Mouse (Mus musculus) spleen, adult 2 months (tissue): ENCODE data around the gene Fam117a. TPM values are rescaled to one million over a fixed set of nuclear protein-coding genes. Genes with fewer than 3 reads are reported as not detected.
"Not testable (repeated sequence)": the region's sequence is repeated elsewhere in the genome, so short reads cannot be mapped to it uniquely, and the experiment has no call there.

ENCODE experiments used
- DNase-seq, 2 experiments: peaks; one replicate each; pipeline versions ENCODE4 v3.0.0 to v3.0.0-alpha.2; 2012 to 2021; ENCODE audit warnings: low spot score in 2 of 2, low read depth in 1 of 2
- H3K27ac ChIP-seq: fragments of 200-500 bp; 2 replicates; pipeline ENCODE4 v1.5.1; 2012; ENCODE audit warnings: low read length, inconsistent platforms; ENCODE audit not compliant: insufficient read depth
- H3K27me3 ChIP-seq: fragments of 200-500 bp; 2 replicates; pipeline ENCODE4 v1.6.1; 2012; ENCODE audit warnings: mild to moderate bottlenecking, moderate library complexity, low read length, inconsistent platforms; ENCODE audit not compliant: control insufficient read depth, insufficient read depth
- H3K36me3 ChIP-seq: fragments of 200-500 bp; 2 replicates; pipeline ENCODE4 v1.6.1; 2012; ENCODE audit warnings: mild to moderate bottlenecking, low read length, inconsistent platforms; ENCODE audit not compliant: control insufficient read depth, insufficient read depth
- H3K4me1 ChIP-seq: fragments of 200-500 bp; 2 replicates; pipeline ENCODE4 v1.6.1; 2011; ENCODE audit warnings: inconsistent platforms; ENCODE audit not compliant: control insufficient read depth, insufficient read depth, insufficient read length
- H3K4me3 ChIP-seq: fragments of 200-500 bp; 2 replicates; pipeline ENCODE4 v1.5.1; 2011; ENCODE audit warnings: mild to moderate bottlenecking, inconsistent platforms; ENCODE audit not compliant: insufficient read depth, insufficient read length; ENCODE audit errors: extremely low read depth
- CTCF ChIP-seq: fragments of 200-500 bp; IDR thresholded peaks from 2 replicates; pipeline ENCODE4 v1.5.1; 2011; ENCODE audit warnings: mild to moderate bottlenecking, inconsistent platforms; ENCODE audit not compliant: insufficient read depth, insufficient read length, insufficient replicate concordance; ENCODE audit errors: extremely low read depth
- POLR2A ChIP-seq: fragments of 200-500 bp; IDR thresholded peaks from 2 replicates; pipeline ENCODE4 v1.6.1; 2011; ENCODE audit warnings: low read depth, low read length, inconsistent platforms
- WGBS: fragments of 180-500 bp; shearing (Covaris S2); methylation state at CpG from one replicate; pipeline ENCODE4 v1.1.7; 2018; 5-methylcytosine and 5-hydroxymethylcytosine counted together
- polyA plus RNA-seq: library from polyadenylated mRNA; depleted of rRNA; stranded (reverse); fragments of >200 nt; gene quantifications from 2 replicates; pipeline ENCODE4 v1.2.3, GENCODE M21; 2012

The Fam117a gene
- polyA plus RNA-seq, 1 experiment: 123 TPM

DNA sequence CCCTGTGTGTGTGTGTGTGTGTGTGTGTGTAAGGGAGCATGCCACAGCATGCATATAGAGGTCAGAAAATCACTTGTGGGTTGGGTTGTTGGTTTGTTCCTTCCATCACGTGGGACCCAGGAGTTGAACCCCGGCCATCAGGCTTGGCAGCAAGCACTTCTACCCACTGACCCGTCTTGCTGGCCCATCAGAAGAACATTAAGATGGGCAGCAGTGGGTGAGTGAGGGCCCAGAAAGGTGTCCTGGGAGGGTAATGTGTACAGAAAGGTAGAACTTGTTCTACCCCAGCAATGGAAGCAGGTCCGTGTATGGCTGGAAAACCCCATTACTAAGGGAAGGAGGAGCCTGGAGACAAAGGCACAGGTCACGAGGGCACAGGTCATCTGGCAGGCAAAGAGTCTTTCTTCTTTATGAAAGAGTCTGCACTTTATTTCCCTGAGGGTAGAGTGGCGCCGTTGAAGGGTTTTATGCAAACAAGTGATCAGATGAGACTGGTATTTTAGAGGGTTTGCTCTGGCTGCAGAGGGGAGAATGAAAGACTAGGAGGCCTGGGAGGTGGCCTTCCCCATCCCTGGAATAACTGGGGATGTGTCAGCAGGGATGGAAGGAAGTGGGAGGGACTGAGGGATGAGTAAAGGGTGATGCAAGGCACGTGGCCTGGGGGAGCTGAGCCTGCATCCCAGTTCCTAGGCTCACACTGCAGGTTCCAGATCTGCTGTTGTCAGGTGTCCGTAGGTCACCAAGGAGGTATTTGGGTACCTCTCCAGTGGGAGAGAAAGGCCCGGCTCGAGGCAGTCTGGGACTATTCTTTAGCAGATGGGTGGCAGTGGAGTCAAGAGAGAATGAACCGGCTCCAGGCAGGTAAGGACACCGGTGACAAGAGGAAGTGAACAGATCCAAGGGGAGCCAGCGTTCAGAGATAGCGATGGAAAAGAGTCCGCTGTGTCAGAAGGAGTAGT, 66.8 kb downstream of the Fam117a start:
- 88% methylated on average over 16 of the region's 16 CpGs for WGBS
- no peak overlapping the region for H3K27ac ChIP-seq
- H3K36me3 ChIP-seq: no peaks in the 10 kb centered on the region
- no peak overlapping the region for H3K4me3 ChIP-seq
- no peaks in the 10 kb centered on the region for H3K4me1 ChIP-seq
- H3K27me3 ChIP-seq: no peaks in the 10 kb centered on the region; the same call in 1 of the 2 replicates
- DNase-seq: no peak
- TF ChIP-seq POLR2A: no peak
- no peak for TF ChIP-seq CTCF

DNA sequence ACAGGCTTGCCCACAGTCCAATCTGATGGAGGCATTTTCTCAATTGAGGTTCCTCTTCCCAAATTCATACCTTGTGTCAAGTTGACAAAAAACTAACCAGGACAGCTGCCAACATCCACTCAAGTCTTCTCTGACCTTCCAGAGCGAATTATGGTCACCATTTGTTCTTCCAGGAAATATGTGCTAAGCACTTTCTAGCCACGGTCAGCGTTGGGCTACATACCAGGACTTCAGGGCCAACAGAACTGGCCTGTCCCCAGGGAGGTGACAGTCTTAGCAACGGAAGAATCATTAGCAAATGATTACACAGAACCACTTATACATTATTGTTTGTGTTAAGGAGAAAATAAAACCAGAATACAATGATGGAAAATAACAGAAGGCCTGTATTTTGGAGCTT, 69.0 kb downstream of the Fam117a start:
- WGBS: 80% methylated on average over 4 of the region's 4 CpGs
- Histone ChIP-seq H3K4me1 (no peaks in the 10 kb centered on the region), H3K36me3 (no peaks in the 10 kb centered on the region), H3K27ac (no peak overlapping the region), H3K27me3 (no peaks in the 10 kb centered on the region; the same call in 1 of the 2 replicates), H3K4me3 (no peak overlapping the region)
- TF ChIP-seq CTCF: no peak
- no peak for TF ChIP-seq POLR2A
- no peak for DNase-seq

DNA sequence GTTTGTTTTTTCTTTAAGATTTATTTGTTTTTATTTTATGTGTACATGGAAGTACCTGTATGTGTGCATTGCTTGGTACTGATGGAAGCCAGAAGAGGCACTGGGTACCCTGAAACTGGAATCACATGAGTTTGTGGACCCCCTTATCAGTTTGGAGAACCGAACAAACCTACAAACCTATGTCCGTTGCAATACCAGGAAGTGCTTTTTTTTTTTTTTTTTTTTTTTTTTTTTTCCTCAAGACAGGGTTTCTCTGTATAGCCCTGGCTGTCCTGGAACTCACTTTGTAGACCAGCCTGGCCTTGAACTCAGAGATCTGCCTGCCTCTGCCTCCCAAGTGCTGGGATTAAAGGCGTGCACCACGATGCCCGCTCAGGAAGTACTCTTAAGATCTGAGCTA, 69.6 kb downstream of the Fam117a start:
- DNase-seq, H3K4me1 ChIP-seq, H3K27me3 ChIP-seq, H3K4me3 ChIP-seq, H3K36me3 ChIP-seq, H3K27ac ChIP-seq: not testable (repeated sequence)
- WGBS: 79% methylated on average over 5 of the region's 5 CpGs

DNA sequence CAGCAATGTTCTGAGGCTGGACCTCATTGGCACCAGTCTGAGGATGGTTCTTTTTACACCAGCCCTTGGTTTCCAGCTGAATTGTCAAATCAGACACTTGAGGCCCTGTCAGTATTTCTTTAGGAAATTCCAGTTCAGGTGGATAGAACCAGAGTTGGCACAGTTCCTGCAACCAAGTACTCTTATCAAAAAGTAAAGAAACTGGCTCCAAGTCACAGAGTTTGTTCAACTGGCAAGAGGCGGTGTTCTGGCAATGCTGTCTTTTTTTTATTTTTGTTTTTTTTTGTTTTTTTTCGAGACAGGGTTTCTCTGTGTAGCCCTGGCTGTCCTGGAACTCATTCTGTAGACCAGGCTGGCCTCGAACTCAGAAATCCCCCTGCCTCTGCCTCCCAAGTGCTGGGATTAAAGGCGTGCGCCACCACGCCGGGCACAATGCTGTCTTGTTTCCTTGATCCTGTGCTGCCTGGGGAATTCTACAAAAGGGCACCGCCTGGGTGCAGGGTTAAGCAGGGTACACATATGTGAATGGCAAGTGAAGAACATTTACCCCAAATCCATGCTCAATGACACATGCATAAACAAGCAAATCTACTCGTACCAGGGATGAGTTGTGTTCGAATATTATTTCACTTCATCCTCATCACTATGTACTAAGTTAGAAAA, 72.8 kb downstream of the Fam117a start:
- no peaks in the 10 kb centered on the region for H3K27me3 ChIP-seq
- H3K4me3 ChIP-seq: no peak overlapping the region
- no peak overlapping the region for H3K27ac ChIP-seq
- no peak for DNase-seq
- WGBS: 89% methylated on average over 10 of the region's 10 CpGs
- no peaks in the 10 kb centered on the region for H3K36me3 ChIP-seq
- no peaks in the 10 kb centered on the region for H3K4me1 ChIP-seq
- no peak for TF ChIP-seq CTCF
- no peak for TF ChIP-seq POLR2A

- Histone ChIP-seq H3K4me3 (no peak overlapping the region), H3K4me1 (peaks cover 2% of the 10 kb centered on the region; the same call in 1 of the 2 replicates), H3K27me3 (no peaks in the 10 kb centered on the region), H3K36me3 (no peaks in the 10 kb centered on the region), H3K27ac (no peak overlapping the region)
- DNase-seq: no peak
- WGBS: 46% methylated on average over 6 of the region's 6 CpGs
- TF ChIP-seq CTCF (no peak), POLR2A (no peak)
Measured at GRCm38 (mm10) chr11:95411453-95412013, 74.7 kb downstream of the Fam117a start.

GRCm38 (mm10) chr11:95412615-95413014, 75.8 kb downstream of the Fam117a start:
- WGBS: 96% methylated on average over 3 of the region's 3 CpGs
- Histone ChIP-seq H3K4me3 (no peak overlapping the region), H3K27ac (no peak overlapping the region), H3K4me1 (peaks cover 2% of the 10 kb centered on the region; the same call in 1 of the 2 replicates), H3K27me3 (no peaks in the 10 kb centered on the region), H3K36me3 (no peaks in the 10 kb centered on the region)
- no peak for DNase-seq
- TF ChIP-seq POLR2A: no peak
- no peak for TF ChIP-seq CTCF
